Mouse (Mus musculus): ENCODE results near the gene Bpifa5.

The Bpifa5 gene

DNA sequence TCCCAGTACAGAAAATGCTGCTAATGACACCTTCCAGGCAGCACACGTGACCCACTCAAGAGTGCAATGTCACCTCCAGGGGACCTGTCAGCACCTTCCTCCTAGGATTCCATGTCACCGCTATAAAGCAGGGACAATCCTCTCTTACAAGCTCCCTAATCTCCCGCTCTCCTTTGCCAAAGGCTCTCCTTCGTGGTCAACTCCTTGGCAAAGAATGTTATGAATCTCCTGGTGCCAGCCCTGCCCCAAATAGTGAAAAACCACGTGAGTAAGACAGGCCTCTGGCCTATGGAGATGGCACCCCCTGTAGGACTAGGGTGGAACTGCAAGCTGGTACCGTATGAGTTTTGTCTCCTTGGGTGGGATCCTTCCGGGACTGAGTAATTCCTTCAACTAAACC is 44.5 kb downstream of the Bpifa5 start:
- DNase-seq (ENCODE audit: low spot score): no peak

DNA sequence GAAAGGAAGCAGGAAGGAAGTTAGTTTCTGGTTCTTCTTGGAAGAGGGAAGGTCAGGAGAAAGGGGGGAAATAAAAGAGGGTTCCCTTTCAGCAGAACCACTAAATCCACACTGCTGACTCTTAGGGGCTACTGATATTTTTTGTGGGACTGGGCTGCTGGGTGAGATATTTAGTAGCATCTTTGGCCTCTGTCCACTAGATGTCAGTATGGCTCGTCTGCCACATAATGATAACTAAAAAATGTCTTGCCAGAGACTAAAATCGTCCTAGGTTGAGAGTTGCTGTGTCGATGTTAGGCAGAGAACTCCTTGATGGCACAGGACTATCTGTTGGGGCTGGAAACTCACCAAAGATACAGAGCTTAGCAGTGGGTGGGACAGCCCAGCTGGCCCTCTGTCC is 46.7 kb downstream of the Bpifa5 start:
- DNase-seq (ENCODE audit: low spot score): no peak

DNA sequence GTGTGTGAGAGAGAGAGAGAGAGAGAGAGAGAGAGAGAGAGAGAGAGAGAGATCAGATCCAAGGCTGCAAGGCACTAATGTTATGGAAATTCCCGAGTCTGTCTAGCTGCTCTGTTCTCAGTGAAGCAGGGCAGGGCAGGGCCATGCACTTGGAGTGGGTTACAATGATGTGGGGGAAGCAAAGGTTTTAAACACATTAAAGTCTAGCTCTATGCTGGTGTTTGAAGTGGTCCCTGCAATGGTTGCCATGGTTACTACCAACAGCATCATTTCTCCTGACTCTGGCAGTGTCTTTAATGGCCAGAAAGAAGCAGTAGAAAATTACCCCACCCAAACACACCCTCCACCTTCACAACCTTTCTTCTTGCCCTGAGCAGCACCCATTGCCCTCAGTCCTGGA is 48.7 kb downstream of the Bpifa5 start:
- DNase-seq (ENCODE audit: low spot score): no peak

DNA sequence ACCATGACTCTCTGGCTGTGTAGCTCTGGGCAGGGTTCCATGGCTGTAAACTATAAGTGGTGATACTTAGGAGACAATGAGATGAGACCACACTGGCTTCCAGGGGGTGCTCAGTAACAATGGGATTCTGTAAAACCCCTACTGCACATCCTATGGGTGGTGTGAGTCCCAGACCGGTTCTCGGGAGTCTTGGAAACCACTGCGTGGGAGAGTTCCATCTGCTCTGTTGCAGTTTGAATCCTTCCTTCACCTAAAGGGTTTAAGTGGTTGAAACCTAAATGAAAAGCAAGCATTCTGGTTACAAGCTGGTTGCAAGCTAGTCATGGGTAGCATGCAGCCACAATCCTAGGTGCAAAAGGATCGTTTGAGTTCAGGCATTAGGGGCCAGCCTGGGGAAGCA is 49.5 kb downstream of the Bpifa5 start:
- DNase-seq (ENCODE audit: low spot score): peak; percentile 51

DNA sequence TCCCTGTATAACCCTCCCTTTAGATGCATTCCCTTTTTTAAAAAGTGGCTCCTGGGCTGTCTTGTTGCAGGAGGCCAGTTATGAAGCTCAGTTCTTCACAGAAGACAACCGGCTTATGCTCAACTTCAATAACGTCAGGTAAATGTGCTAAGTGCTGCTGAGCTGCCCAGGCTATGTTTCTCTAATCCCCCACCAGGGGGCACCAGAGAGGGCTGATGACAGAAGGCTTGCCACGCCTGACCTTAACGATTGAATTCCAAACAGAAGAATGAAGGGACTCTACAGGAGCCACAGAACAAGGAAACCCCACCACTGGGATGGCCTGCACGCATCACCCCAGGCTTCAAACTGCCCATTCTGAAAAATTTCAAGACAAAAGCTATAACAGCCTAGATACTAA is 52.8 kb downstream of the Bpifa5 start:
- peak; percentile 37 for DNase-seq (ENCODE audit: low spot score)

Data from layer of hippocampus, adult 11-12 months (tissue).